Mouse (Mus musculus): Measurements from ENCODE around the gene Fbrs. TPM values are rescaled to one million over a fixed set of nuclear protein-coding genes. Genes with fewer than 3 reads are reported as not detected.
"Not testable (repeated sequence)": the region's sequence is repeated elsewhere in the genome, so short reads cannot be mapped to it uniquely, and the experiment has no call there.

Fbrs gene
- polyA plus RNA-seq, 1 experiment from 2014 or later = 12.2 TPM

DNA sequence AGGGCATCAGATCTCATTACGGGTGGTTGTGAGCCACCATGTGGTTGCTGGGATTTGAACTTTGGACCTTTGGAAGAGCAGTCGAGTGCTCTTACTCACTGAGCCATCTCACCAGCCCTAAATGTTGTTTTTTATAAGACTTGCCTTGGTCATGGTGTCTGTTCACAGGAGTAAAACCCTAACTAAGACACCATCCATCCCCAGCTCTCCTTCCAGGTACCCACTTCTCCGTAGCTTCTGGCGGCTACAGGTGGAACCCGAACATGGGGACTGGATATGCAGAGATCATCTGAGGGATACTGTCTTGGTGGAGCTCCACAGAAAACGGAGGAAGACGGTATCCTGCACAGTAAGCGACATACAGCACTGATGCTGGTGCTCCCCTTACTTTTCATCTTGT, 19.7 kb upstream of the Fbrs start, which contains the start of gene Prr14:
Gene Prr14, plus strand, starts transcription at position 301 of the 400 bp plus-strand sequence.
- not testable (repeated sequence) for H3K27ac ChIP-seq (ENCODE audit: low read length); ATAC-seq (ENCODE audit: low FRiP score, low TSS enrichment); H3K27me3 ChIP-seq (ENCODE audit: insufficient read depth, low read length); H3K4me3 ChIP-seq (ENCODE audit: low read length); H3K4me2 ChIP-seq (replicated peaks; ENCODE audit: low read depth, low read length); H3K9ac ChIP-seq (replicated peaks; ENCODE audit: low read length); H3K4me1 ChIP-seq (ENCODE audit: insufficient read depth, low read length)
- 96% methylated on average over 7 of the region's 8 CpGs for WGBS
- Histone ChIP-seq H3K9me3 (ENCODE audit: low read length) (peaks cover 10% of the 10 kb centered on the region), H3K36me3 (ENCODE audit: insufficient read depth, low read length) (peaks cover 41% of the 10 kb centered on the region)

DNA sequence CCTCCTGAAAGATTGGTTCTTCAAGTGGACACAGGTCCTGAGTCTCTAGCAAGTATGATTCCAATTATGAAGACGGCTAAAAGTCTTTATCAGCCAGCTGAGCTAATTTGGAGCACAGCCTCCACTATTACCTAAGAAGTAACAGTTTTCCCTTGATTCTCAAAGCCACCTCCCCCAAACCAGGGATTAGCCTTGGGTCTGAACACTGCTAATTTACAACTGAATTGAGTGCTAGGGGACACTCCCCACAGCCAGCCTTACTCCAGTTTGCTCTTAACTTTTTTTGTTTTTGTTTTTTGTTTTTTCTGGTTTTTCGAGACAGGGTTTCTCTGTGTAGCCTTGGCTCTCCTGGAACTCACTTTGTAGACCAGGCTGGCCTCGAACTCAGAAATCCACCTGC, 13.8 kb upstream of the Fbrs start:
- peaks cover 3% of the 10 kb centered on the region; the same call in 1 of the 2 replicates for H3K9me3 ChIP-seq (ENCODE audit: low read length)
- WGBS = 92% methylated on average over 3 of the region's 3 CpGs
- H3K4me1 ChIP-seq (ENCODE audit: insufficient read depth, low read length) = peaks cover 7% of the 10 kb centered on the region; the same call in 1 of the 2 replicates
- H3K27ac ChIP-seq (ENCODE audit: low read length) = no peak overlapping the region
- H3K36me3 ChIP-seq (ENCODE audit: insufficient read depth, low read length) = peaks cover 38% of the 10 kb centered on the region
- no peaks in the 10 kb centered on the region for H3K27me3 ChIP-seq (ENCODE audit: insufficient read depth, low read length)
- no peak overlapping the region for H3K4me3 ChIP-seq (ENCODE audit: low read length)
- no peak overlapping the region for H3K4me2 ChIP-seq (replicated peaks; ENCODE audit: low read depth, low read length)
- no peak overlapping the region for H3K9ac ChIP-seq (replicated peaks; ENCODE audit: low read length)
- no peak for ATAC-seq (ENCODE audit: low FRiP score, low TSS enrichment)

DNA sequence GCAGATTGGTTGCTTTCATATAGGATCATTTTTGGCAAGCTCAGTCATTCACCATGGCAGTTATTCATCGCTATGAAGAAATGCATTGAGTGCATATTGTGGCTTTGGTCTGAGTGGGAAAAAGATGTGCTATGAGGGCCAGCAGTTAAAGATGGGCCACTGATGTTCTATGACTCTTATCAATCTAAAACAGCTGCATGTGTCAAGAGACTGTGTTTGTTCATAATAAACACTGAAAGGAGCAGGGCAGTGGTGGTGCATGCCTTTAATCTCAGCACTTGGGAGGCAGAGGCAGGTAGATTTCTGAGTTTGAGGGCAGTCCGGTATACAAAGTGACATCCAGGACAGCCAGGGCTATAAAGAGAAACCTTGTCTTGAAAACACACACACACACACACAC, 13.3 kb upstream of the Fbrs start:
- not testable (repeated sequence) for H3K9me3 ChIP-seq (ENCODE audit: low read length); H3K27ac ChIP-seq (ENCODE audit: low read length); H3K4me3 ChIP-seq (ENCODE audit: low read length); H3K27me3 ChIP-seq (ENCODE audit: insufficient read depth, low read length); H3K9ac ChIP-seq (replicated peaks; ENCODE audit: low read length); H3K4me1 ChIP-seq (ENCODE audit: insufficient read depth, low read length); H3K4me2 ChIP-seq (replicated peaks; ENCODE audit: low read depth, low read length); ATAC-seq (ENCODE audit: low FRiP score, low TSS enrichment)
- WGBS = 95% methylated on average over 2 of the region's 2 CpGs
- peaks cover 33% of the 10 kb centered on the region for H3K36me3 ChIP-seq (ENCODE audit: insufficient read depth, low read length)

DNA sequence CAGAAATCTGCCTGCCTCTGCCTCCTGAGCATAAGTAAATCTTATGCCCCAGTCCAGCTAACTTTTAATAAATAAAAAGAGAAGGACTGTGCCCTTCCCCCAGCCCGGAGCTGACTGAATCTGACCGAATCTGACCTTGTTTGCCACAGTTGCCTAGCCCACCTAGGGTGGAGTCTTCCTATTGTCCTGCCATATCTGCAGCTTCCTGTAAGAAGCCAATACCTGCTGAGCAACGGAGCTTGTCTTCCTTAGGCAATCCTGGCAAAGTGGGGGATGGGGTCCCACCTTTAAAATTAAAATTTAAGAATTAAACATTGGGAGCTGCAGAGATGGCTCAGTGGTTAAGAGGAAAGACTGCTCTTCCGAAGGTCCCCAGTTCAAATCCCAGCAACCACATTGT, 12.4 kb upstream of the Fbrs start:
- Histone ChIP-seq H3K4me1 (ENCODE audit: insufficient read depth, low read length) (peaks cover 7% of the 10 kb centered on the region; the same call in 1 of the 2 replicates), H3K27me3 (ENCODE audit: insufficient read depth, low read length) (no peaks in the 10 kb centered on the region), H3K4me2 (replicated peaks; ENCODE audit: low read depth, low read length) (no peak overlapping the region), H3K36me3 (ENCODE audit: insufficient read depth, low read length) (peaks cover 29% of the 10 kb centered on the region), H3K4me3 (ENCODE audit: low read length) (no peak overlapping the region), H3K9ac (replicated peaks; ENCODE audit: low read length) (no peak overlapping the region), H3K27ac (ENCODE audit: low read length) (no peak overlapping the region), H3K9me3 (ENCODE audit: low read length) (peaks cover 3% of the 10 kb centered on the region; the same call in 1 of the 2 replicates)
- no peak for ATAC-seq (ENCODE audit: low FRiP score, low TSS enrichment)
- WGBS = 95% methylated on average over 4 of the region's 4 CpGs

DNA sequence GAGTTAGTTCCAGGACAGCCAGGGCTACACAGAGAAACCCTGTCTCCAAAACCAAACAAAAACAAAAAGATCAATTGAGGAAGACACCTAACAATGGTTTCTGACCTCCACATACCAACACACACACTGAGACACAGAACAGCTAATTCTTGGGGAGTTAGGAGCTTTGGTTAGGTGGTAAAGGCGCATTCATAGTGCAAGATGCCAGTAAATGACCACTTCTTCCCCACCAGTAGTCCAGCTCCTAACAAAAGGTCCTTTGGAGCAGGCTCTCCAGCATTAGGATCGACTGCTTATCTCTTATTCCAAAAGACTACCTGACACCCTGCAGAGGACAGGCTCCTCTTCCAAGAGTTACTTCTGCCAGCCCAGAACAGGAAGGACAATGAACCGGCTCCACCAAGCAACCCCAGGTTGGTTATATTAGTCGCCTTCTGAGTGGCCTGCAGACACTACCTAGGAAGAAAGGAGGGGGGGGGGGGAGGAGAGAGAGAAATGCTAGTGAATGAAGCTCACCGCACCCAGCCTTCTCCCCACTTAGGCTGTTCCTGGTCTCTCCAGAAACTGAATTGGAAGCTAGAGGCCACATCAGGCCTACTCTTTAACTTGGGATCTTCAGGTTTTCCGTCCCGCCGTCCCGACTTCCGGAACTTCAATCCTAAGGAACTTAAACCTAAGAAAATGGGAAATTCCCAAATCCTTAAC, 8.8 kb upstream of the Fbrs start:
- WGBS = 9% methylated on average over 10 of the region's 10 CpGs
- H3K27ac ChIP-seq (ENCODE audit: low read length) = peak overlapping the region; percentile 99
- H3K36me3 ChIP-seq (ENCODE audit: insufficient read depth, low read length) = peaks cover 42% of the 10 kb centered on the region
- 0 out of 2 replicates have a peak, but pooled peaks have one; percentile 16 for ATAC-seq (ENCODE audit: low FRiP score, low TSS enrichment)
- peak overlapping the region; percentile 67 for H3K4me3 ChIP-seq (ENCODE audit: low read length)
- H3K4me2 ChIP-seq (replicated peaks; ENCODE audit: low read depth, low read length) = peak overlapping the region; percentile 88
- H3K27me3 ChIP-seq (ENCODE audit: insufficient read depth, low read length) = no peaks in the 10 kb centered on the region
- peaks cover 3% of the 10 kb centered on the region; the same call in 1 of the 2 replicates for H3K9me3 ChIP-seq (ENCODE audit: low read length)
- peak overlapping the region; percentile 93 for H3K9ac ChIP-seq (replicated peaks; ENCODE audit: low read length)
- H3K4me1 ChIP-seq (ENCODE audit: insufficient read depth, low read length) = peaks cover 15% of the 10 kb centered on the region

DNA sequence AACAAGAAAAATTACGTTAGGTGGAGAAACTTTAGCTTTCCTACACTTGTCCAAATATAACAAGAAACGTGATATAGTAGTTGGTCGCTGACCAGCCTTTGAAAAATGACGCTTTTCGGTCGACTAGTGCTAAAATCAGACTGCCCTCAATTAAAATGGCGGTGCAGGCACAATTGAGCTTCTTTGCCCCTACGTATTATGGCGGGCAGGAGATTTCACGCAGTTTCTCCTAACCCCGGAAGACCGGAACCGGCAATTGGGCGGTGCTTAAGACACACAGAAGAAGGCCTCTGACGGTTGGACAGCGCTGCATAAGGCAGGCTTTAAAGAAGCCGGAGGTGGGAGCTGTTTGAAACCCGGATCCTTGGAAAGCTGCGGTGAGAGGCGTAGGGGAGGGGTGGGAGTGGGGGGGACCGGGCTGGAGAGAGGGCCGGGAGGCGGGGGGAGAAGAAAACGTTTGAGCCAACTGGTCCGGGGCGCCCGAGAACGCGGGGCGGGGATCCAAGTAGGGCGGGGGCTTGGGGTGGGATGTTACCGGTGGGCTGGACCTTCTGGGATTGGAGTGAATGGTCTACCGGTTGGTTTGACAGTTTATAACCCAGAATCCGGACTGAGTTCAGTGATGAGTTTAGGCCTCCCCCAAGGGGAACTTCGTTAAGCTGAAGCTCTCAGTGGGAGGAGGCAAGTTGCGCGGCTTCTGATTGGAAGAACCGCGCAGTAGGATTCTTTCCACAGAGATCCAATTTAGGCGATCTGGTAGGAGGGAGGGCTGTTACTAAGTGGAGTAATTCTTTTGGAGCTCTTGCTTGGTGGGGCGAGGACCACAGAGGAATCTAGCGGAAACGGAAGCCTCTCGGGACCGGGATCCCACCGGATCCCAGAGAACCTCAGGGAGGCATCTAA, 8.0 kb upstream of the Fbrs start:
- peaks cover 15% of the 10 kb centered on the region for H3K4me1 ChIP-seq (ENCODE audit: insufficient read depth, low read length)
- peak overlapping the region; percentile 67 for H3K4me3 ChIP-seq (ENCODE audit: low read length)
- H3K9me3 ChIP-seq (ENCODE audit: low read length) = peaks cover 3% of the 10 kb centered on the region; the same call in 1 of the 2 replicates
- ATAC-seq (ENCODE audit: low FRiP score, low TSS enrichment) = peak; percentile 94
- peak overlapping the region; percentile 88 for H3K4me2 ChIP-seq (replicated peaks; ENCODE audit: low read depth, low read length)
- no peaks in the 10 kb centered on the region for H3K27me3 ChIP-seq (ENCODE audit: insufficient read depth, low read length)
- peaks cover 43% of the 10 kb centered on the region for H3K36me3 ChIP-seq (ENCODE audit: insufficient read depth, low read length)
- peak overlapping the region; percentile 99 for H3K27ac ChIP-seq (ENCODE audit: low read length)
- peak overlapping the region; percentile 93 for H3K9ac ChIP-seq (replicated peaks; ENCODE audit: low read length)
- WGBS = under 1% methylated on average over 46 of the region's 46 CpGs

DNA sequence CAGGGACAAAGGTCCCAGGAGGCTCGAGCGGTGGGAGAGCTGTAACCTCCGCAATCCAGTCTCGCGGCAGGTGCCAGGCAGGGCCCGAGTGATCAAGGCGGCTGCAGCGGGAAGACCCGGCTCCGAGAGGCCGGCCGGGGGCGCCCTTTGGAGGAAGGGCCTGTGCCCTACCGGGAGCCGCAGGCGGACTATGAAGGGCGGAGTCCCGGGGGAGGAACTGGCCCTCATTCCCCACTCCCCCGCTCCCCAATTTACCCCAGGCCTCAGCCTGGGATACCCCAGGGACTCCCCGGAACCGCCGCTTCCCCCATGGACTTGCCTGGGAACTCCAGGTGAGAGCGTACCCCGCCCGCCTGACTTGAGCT, 7.4 kb upstream of the Fbrs start:
- Histone ChIP-seq H3K9ac (replicated peaks; ENCODE audit: low read length) (peak overlapping the region; percentile 93), H3K4me3 (ENCODE audit: low read length) (peak overlapping the region; percentile 67), H3K9me3 (ENCODE audit: low read length) (peaks cover 3% of the 10 kb centered on the region; the same call in 1 of the 2 replicates), H3K27ac (ENCODE audit: low read length) (peak overlapping the region; percentile 99), H3K36me3 (ENCODE audit: insufficient read depth, low read length) (peaks cover 47% of the 10 kb centered on the region), H3K4me1 (ENCODE audit: insufficient read depth, low read length) (peaks cover 15% of the 10 kb centered on the region), H3K27me3 (ENCODE audit: insufficient read depth, low read length) (no peaks in the 10 kb centered on the region), H3K4me2 (replicated peaks; ENCODE audit: low read depth, low read length) (peak overlapping the region; percentile 88)
- ATAC-seq (ENCODE audit: low FRiP score, low TSS enrichment) = peak; percentile 35
- 1% methylated on average over 25 of the region's 25 CpGs for WGBS

- Histone ChIP-seq H3K4me3 (ENCODE audit: low read length) (peak overlapping the region; percentile 67), H3K9ac (replicated peaks; ENCODE audit: low read length) (peak overlapping the region; percentile 93), H3K27ac (ENCODE audit: low read length) (peak overlapping the region; percentile 99), H3K4me2 (replicated peaks; ENCODE audit: low read depth, low read length) (peak overlapping the region; percentile 88), H3K27me3 (ENCODE audit: insufficient read depth, low read length) (no peaks in the 10 kb centered on the region), H3K4me1 (ENCODE audit: insufficient read depth, low read length) (peaks cover 17% of the 10 kb centered on the region), H3K36me3 (ENCODE audit: insufficient read depth, low read length) (peaks cover 43% of the 10 kb centered on the region), H3K9me3 (ENCODE audit: low read length) (peaks cover 3% of the 10 kb centered on the region; the same call in 1 of the 2 replicates)
- no peak for ATAC-seq (ENCODE audit: low FRiP score, low TSS enrichment)
- 2% methylated on average over 7 of the region's 7 CpGs for WGBS
Observed at GRCm38 (mm10) chr7:127472060-127472459, 6.9 kb upstream of the Fbrs start.

- H3K4me3 ChIP-seq (ENCODE audit: low read length) = no peak overlapping the region
- WGBS = 92% methylated on average over 5 of the region's 5 CpGs
- no peak overlapping the region for H3K27ac ChIP-seq (ENCODE audit: low read length)
- ATAC-seq (ENCODE audit: low FRiP score, low TSS enrichment) = no peak
- no peaks in the 10 kb centered on the region for H3K27me3 ChIP-seq (ENCODE audit: insufficient read depth, low read length)
- peaks cover 31% of the 10 kb centered on the region for H3K36me3 ChIP-seq (ENCODE audit: insufficient read depth, low read length)
- H3K4me1 ChIP-seq (ENCODE audit: insufficient read depth, low read length) = peaks cover 17% of the 10 kb centered on the region
- no peaks in the 10 kb centered on the region for H3K9me3 ChIP-seq (ENCODE audit: low read length)
- H3K4me2 ChIP-seq (replicated peaks; ENCODE audit: low read depth, low read length) = no peak overlapping the region
- no peak overlapping the region for H3K9ac ChIP-seq (replicated peaks; ENCODE audit: low read length)
Observed at GRCm38 (mm10) chr7:127473705-127474104, 5.3 kb upstream of the Fbrs start.

Data from kidney, embryonic 16.5 days (tissue).